ENCODE assay signal across 23 mouse cellular contexts in genomic region chr14:46461960-46462359, GRCm38 (mm10).
A peak's percentile ranks its signal among the peaks of the same experiment; 100 is the strongest.
DNase-seq lines count a peak whose midpoint lies in the region; ATAC-seq and TF ChIP-seq lines count a peak whose summit lies in the region.
"Had no signal": no experiment of that assay in that cellular context is flagged by ENCODE, and none has a peak within 500 bp of the region (broad histone marks: within the 10 kb centered on the region; RNA-seq: fewer than 3 reads in every experiment).

No protein-coding gene starts in this region.

- intact Hi-C loops in left cerebral cortex, postnatal 4 days (cut with DNase I): no loop called here

- no peak overlapping the region for H3K4me2 ChIP-seq in forebrain, embryonic 14.5 days (ENCODE audit: low read length)
- H3K4me2 ChIP-seq in hindbrain, embryonic 14.5 days (replicated peaks): no peak overlapping the region
- H3K4me2 ChIP-seq: embryonic facial prominence, embryonic 12.5 days; embryonic facial prominence, embryonic 15.5 days; forebrain, embryonic 13.5 days had no signal

- H3K9me3 ChIP-seq in forebrain, embryonic 14.5 days (replicated peaks; ENCODE audit: control insufficient read depth, low read length): no peaks in the 10 kb centered on the region
- H3K9me3 ChIP-seq in forebrain, embryonic 10.5 days: no peaks in the 10 kb centered on the region
- H3K9me3 ChIP-seq in hindbrain, embryonic 14.5 days (ENCODE audit: control insufficient read depth, low read length): no peaks in the 10 kb centered on the region
- H3K9me3 ChIP-seq: embryonic facial prominence, embryonic 12.5 days; embryonic facial prominence, embryonic 15.5 days; forebrain, embryonic 13.5 days had no signal

- no peak for TF ChIP-seq CTCF in brain, embryonic 14.5 days (IDR thresholded peaks at IDR 0.05; ENCODE audit: borderline replicate concordance, extremely low read depth, insufficient read depth, insufficient read length)

- peak; percentile 4 for DNase-seq in forebrain, embryonic 14.5 days (ENCODE audit: low spot score)
- no peak for DNase-seq in forebrain, embryonic 10.5 days (ENCODE audit: extremely low spot score, low spot score)
- DNase-seq in left cerebral cortex, adult 11 months (ENCODE audit: low spot score): peak; percentile 1
- DNase-seq in left cerebral cortex, postnatal 4 days: no peak
- peak; percentile 21 for DNase-seq in testis, postnatal 14 days (ENCODE audit: low spot score)
- DNase-seq in testis, postnatal 10 days (ENCODE audit: low spot score): no peak
- peak; percentile 6 for DNase-seq in brain, embryonic 14.5 days (ENCODE audit: low read depth)
- no peak for DNase-seq in hindbrain, embryonic 14.5 days (ENCODE audit: low spot score)
- DNase-seq: adrenal gland, adult 2 months; adrenal gland, postnatal 10 days; adrenal gland, postnatal 25 days; cerebellum, adult 11 months; cerebellum, adult 18-20 months; cerebellum, adult 8-10 months; cerebellum, adult 9-11 months; cerebellum, postnatal 14 days; cerebellum, postnatal 36 days; embryo, embryonic 11 days had no signal

- H3K27ac ChIP-seq in forebrain, embryonic 14.5 days (ENCODE audit: low read depth, low read length): no peak overlapping the region
- H3K27ac ChIP-seq in forebrain, embryonic 10.5 days: no peak overlapping the region
- H3K27ac ChIP-seq in hindbrain, embryonic 14.5 days: no peak overlapping the region
- H3K27ac ChIP-seq: embryonic facial prominence, embryonic 12.5 days; embryonic facial prominence, embryonic 15.5 days; forebrain, embryonic 13.5 days had no signal

- H3K9ac ChIP-seq in forebrain, embryonic 14.5 days (ENCODE audit: low read length): no peak overlapping the region
- H3K9ac ChIP-seq in hindbrain, embryonic 14.5 days: no peak overlapping the region
- H3K9ac ChIP-seq: embryonic facial prominence, embryonic 12.5 days; embryonic facial prominence, embryonic 15.5 days; forebrain, embryonic 13.5 days had no signal

- H3K27me3 ChIP-seq in forebrain, embryonic 14.5 days (replicated peaks; ENCODE audit: control insufficient read depth, insufficient read depth, low read length): no peaks in the 10 kb centered on the region
- no peaks in the 10 kb centered on the region for H3K27me3 ChIP-seq in forebrain, embryonic 10.5 days (ENCODE audit: poor library complexity, severe bottlenecking)
- no peaks in the 10 kb centered on the region for H3K27me3 ChIP-seq in hindbrain, embryonic 14.5 days (ENCODE audit: control insufficient read depth, insufficient read depth, low read length)
- H3K27me3 ChIP-seq: embryonic facial prominence, embryonic 12.5 days; embryonic facial prominence, embryonic 15.5 days; forebrain, embryonic 13.5 days had no signal

- WGBS in forebrain, embryonic 14.5 days: 74% methylated on average over 4 of the region's 4 CpGs
- 93% methylated on average over 4 of the region's 4 CpGs for WGBS in forebrain, embryonic 10.5 days
- WGBS in hindbrain, embryonic 14.5 days: 78% methylated on average over 4 of the region's 4 CpGs

- H3K36me3 ChIP-seq in forebrain, embryonic 14.5 days (ENCODE audit: control insufficient read depth, insufficient read depth, low read length): no peaks in the 10 kb centered on the region
- H3K36me3 ChIP-seq in forebrain, embryonic 10.5 days (replicated peaks): no peaks in the 10 kb centered on the region
- no peaks in the 10 kb centered on the region for H3K36me3 ChIP-seq in hindbrain, embryonic 14.5 days (replicated peaks; ENCODE audit: control insufficient read depth, insufficient read depth)
- H3K36me3 ChIP-seq: embryonic facial prominence, embryonic 12.5 days; embryonic facial prominence, embryonic 15.5 days had no signal

- H3K4me1 ChIP-seq in forebrain, embryonic 14.5 days (ENCODE audit: control insufficient read depth, insufficient read depth, low read length): no peaks in the 10 kb centered on the region
- no peaks in the 10 kb centered on the region for H3K4me1 ChIP-seq in forebrain, embryonic 10.5 days
- no peaks in the 10 kb centered on the region for H3K4me1 ChIP-seq in hindbrain, embryonic 14.5 days (replicated peaks; ENCODE audit: control insufficient read depth, insufficient read depth, low read length)
- H3K4me1 ChIP-seq: embryonic facial prominence, embryonic 15.5 days; forebrain, embryonic 13.5 days had no signal

- no peak overlapping the region for H3K4me3 ChIP-seq in forebrain, embryonic 14.5 days (ENCODE audit: low read depth, low read length)
- no peak overlapping the region for H3K4me3 ChIP-seq in forebrain, embryonic 10.5 days
- no peak overlapping the region for H3K4me3 ChIP-seq in hindbrain, embryonic 14.5 days (replicated peaks; ENCODE audit: low read length)
- H3K4me3 ChIP-seq: embryonic facial prominence, embryonic 12.5 days; embryonic facial prominence, embryonic 15.5 days; erythroblast, embryonic 14.5 days; forebrain, embryonic 13.5 days had no signal

- no peak for ATAC-seq in forebrain, embryonic 14.5 days
- no peak for ATAC-seq in hindbrain, embryonic 14.5 days (ENCODE audit: low FRiP score)
- ATAC-seq: forebrain, embryonic 13.5 days; forebrain, embryonic 16.5 days had no signal

- no peak for TF ChIP-seq POLR2A in brain, embryonic 14.5 days (IDR thresholded peaks at IDR 0.05; ENCODE audit: borderline replicate concordance, extremely low read depth, insufficient read depth, insufficient read length, poor library complexity, severe bottlenecking)

Comparison
In these comparisons a context has a peak if more than half of its experiments do, and no peak if none do; other contexts are left out.
1. DNase-seq: peak in forebrain, embryonic 14.5 days (single experiment), left cerebral cortex, adult 11 months (single experiment), testis, postnatal 14 days (single experiment) and brain, embryonic 14.5 days (single experiment); none in forebrain, embryonic 10.5 days (single experiment), left cerebral cortex, postnatal 4 days (single experiment), testis, postnatal 10 days (single experiment) and hindbrain, embryonic 14.5 days (single experiment).